Mouse (Mus musculus): ENCODE results near the gene Ywhah.

GRCm38 (mm10) chr5:33015579-33015978 lies 3.0 kb upstream of the Ywhah start:
- TF ChIP-seq POLR2A (IDR thresholded peaks at IDR 0.05; ENCODE audit: insufficient read length, low read depth) (no peak), MYOG (IDR thresholded peaks at IDR 0.05; ENCODE audit: control insufficient read depth in 1 of 3, insufficient read depth in 1 of 3, insufficient read length in 2 of 3, low read depth in 2 of 3) (no peak), USF1 (IDR thresholded peaks at IDR 0.05; ENCODE audit: low read depth) (no peak), CEBPB (IDR thresholded peaks at IDR 0.05; ENCODE audit: insufficient read depth, poor library complexity, severe bottlenecking) (no peak), TCF12 (IDR thresholded peaks at IDR 0.05; ENCODE audit: insufficient read depth, poor library complexity, severe bottlenecking) (no peak), POLR2AphosphoS2 (IDR thresholded peaks at IDR 0.05; ENCODE audit: insufficient read length, low read depth) (no peak), MAX (IDR thresholded peaks at IDR 0.05; ENCODE audit: low read depth) (no peak), E2F4 (IDR thresholded peaks at IDR 0.05; ENCODE audit: insufficient read depth) (no peak), SRF (IDR thresholded peaks at IDR 0.05; ENCODE audit: control insufficient read depth, insufficient read length, low read depth) (no peak), TCF3 (IDR thresholded peaks at IDR 0.05; ENCODE audit: insufficient read length, low read depth) (no peak), REST (IDR thresholded peaks at IDR 0.05; ENCODE audit: insufficient read depth, insufficient read length) (no peak), MYOD1 (IDR thresholded peaks at IDR 0.05; ENCODE audit: control insufficient read depth in 1 of 3, insufficient read length in 2 of 3, low read depth in 2 of 3) (no peak)
